Mouse (Mus musculus) retina, postnatal 1 day (tissue): ENCODE results near the gene Rln3.
A peak's percentile ranks its signal among the peaks of the same experiment; 100 is the strongest.

Experiments
- DNase-seq: peaks from one replicate; pipeline ENCODE4 v3.0.0-alpha.2; 2012

Gene Rln3

GRCm38 (mm10) chr8:84063861-84064610 lies 19.2 kb upstream of the Rln3 start:
- DNase-seq: no peak

GRCm38 (mm10) chr8:84060245-84060644 lies 15.4 kb upstream of the Rln3 start:
- no peak for DNase-seq

- DNase-seq: no peak
Observed at GRCm38 (mm10) chr8:84059226-84059625, 14.4 kb upstream of the Rln3 start.

GRCm38 (mm10) chr8:84057827-84058226 lies 13.0 kb upstream of the Rln3 start:
- DNase-seq: no peak

- DNase-seq: no peak
Observed at GRCm38 (mm10) chr8:84053229-84053628, 8.4 kb upstream of the Rln3 start.

GRCm38 (mm10) chr8:84052746-84053145 lies 7.9 kb upstream of the Rln3 start:
- DNase-seq: no peak

GRCm38 (mm10) chr8:84048171-84048570 lies 3.4 kb upstream of the Rln3 start:
- no peak for DNase-seq

GRCm38 (mm10) chr8:84046505-84046904 lies 1.7 kb upstream of the Rln3 start:
- DNase-seq: no peak

GRCm38 (mm10) chr8:84044103-84044502 lies 697 bp downstream of the Rln3 start:
- no peak for DNase-seq

GRCm38 (mm10) chr8:84042948-84043342 lies 1.9 kb downstream of the Rln3 start:
- DNase-seq: no peak

- DNase-seq: peak; percentile 81
Observed at GRCm38 (mm10) chr8:84042066-84042947, 2.5 kb downstream of the Rln3 start, which contains the start of gene Il27ra. Gene Il27ra, minus strand, starts transcription at chr8:84042589.

GRCm38 (mm10) chr8:84039050-84039449 lies 5.8 kb downstream of the Rln3 start:
- DNase-seq: peak; percentile 90

- no peak for DNase-seq
Observed at GRCm38 (mm10) chr8:84038015-84038414, 6.8 kb downstream of the Rln3 start.

GRCm38 (mm10) chr8:84032777-84033176 lies 12.0 kb downstream of the Rln3 start:
- DNase-seq: no peak

- no peak for DNase-seq
Observed at GRCm38 (mm10) chr8:84029272-84029671, 15.5 kb downstream of the Rln3 start.

GRCm38 (mm10) chr8:84027449-84027848 lies 17.4 kb downstream of the Rln3 start:
- DNase-seq: no peak

- DNase-seq: peak; percentile 84
Observed at GRCm38 (mm10) chr8:84025863-84026262, 18.9 kb downstream of the Rln3 start.

- DNase-seq: peak; percentile 74
Observed at GRCm38 (mm10) chr8:84024171-84024570, 20.6 kb downstream of the Rln3 start.

- no peak for DNase-seq
Observed at GRCm38 (mm10) chr8:84023631-84024030, 21.2 kb downstream of the Rln3 start.

GRCm38 (mm10) chr8:84023085-84023484 lies 21.7 kb downstream of the Rln3 start:
- no peak for DNase-seq

- no peak for DNase-seq
Observed at GRCm38 (mm10) chr8:84021569-84021968, 23.2 kb downstream of the Rln3 start.

GRCm38 (mm10) chr8:84021096-84021495 lies 23.7 kb downstream of the Rln3 start, which contains the start of gene Palm3:
Gene Palm3, plus strand, starts transcription at chr8:84021471.
- DNase-seq: no peak

GRCm38 (mm10) chr8:84019738-84020137 lies 25.1 kb downstream of the Rln3 start:
- no peak for DNase-seq

- DNase-seq: no peak
Observed at GRCm38 (mm10) chr8:84015833-84016232, 29.0 kb downstream of the Rln3 start.
